Mouse (Mus musculus) gastrocnemius, postnatal 25 days (tissue): ENCODE measurements at regions not wholly inside any gene's neighbourhood (a gene's known extent, or its start where the extent isn't known, plus 50 kb on each side); places are given as distances from the start of the nearest gene placed in this dataset.

Experiments used
- DNase-seq: peaks from one replicate; pipeline ENCODE4 v3.0.0; 2022

GRCm38 (mm10) chr17:87202958-87203720 lies 62.6 kb downstream of the Mcfd2 start:
- DNase-seq, result no peak

DNA sequence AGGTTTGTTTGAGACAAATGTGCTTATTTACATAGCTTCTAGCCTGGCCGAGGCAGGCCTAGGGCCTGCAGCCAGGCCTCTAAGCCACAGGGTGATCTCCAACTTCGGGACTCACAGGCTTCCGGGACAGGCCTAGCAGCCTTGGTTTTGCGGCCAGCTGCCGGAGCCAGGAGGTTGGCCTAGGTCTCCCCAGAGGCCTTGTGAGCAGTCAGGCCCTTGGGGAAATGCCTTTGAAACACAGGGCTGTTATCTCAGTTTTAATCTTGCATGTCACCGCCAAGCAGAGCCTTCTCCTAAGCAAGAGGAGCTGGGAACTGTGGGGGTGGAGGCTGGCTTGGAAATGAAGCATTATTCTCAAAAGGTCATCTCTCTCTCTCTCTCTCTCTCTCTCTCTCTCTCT lies 63.2 kb downstream of the Mcfd2 start:
- DNase-seq, result peak; percentile 79

- DNase-seq, result no peak
Observed at GRCm38 (mm10) chr17:87200721-87201242, 65.0 kb downstream of the Mcfd2 start.

DNA sequence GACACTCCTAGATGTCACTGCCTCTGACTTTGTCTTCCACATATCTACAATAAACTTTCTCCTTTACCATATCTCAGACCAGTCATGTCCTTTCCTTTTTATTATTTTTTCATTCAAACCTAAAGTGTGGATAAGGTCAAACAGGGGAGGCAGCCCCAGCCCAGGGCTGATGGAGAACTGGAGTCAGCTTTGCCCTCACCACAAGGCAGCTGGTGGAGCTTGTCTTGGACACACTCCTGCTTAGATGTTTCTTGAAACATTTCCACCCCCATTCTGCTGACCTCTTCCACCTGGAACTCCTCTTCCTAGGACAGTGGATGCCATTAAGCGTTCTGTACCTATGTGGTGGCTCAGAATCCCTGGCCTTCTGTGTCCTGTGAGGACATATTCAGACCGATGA lies 65.6 kb downstream of the Mcfd2 start:
- DNase-seq, result no peak

GRCm38 (mm10) chr17:87199134-87199533 lies 66.6 kb downstream of the Mcfd2 start:
- DNase-seq, result no peak

- DNase-seq, result no peak
Observed at GRCm38 (mm10) chr17:87197434-87197833, 68.3 kb downstream of the Mcfd2 start.

DNA sequence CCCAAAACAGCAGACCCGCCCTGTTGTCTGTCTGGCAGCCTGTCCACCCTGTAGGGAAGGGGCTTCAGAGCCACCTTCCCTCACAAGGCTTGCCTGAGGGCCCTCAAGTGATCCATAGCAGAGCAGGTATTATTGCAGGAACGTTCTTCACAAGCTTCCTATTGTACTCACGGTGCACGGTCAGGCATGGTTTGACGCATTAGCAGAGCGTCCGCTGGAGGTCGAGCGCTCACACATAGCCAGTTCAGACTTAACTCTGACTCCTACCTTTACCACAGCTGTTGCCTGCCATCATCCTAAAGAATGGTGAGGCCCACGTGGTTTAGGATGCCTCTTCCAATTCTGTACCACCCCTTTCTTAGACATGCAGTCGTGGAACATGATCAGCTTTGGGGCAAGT lies 71.1 kb downstream of the Mcfd2 start:
- no peak for DNase-seq

GRCm38 (mm10) chr17:87193482-87193881 lies 72.3 kb downstream of the Mcfd2 start:
- no peak for DNase-seq

GRCm38 (mm10) chr17:87189670-87190069 lies 76.1 kb downstream of the Mcfd2 start:
- DNase-seq, result no peak
